Mouse (Mus musculus) thymus, postnatal 36 days (tissue): Measurements from ENCODE around the gene Mxd1.
A peak's percentile ranks its signal among the peaks of the same experiment; 100 is the strongest.

Source experiments
- DNase-seq, 2 experiments: peaks; one replicate each; pipeline ENCODE4 v3.0.0; 2022; ENCODE audit warnings: mixed read lengths in 2 of 2

Gene Mxd1

GRCm38 (mm10) chr6:86599197-86599596 is 69.8 kb downstream of the Mxd1 start:
- peak; percentile 67 to 75 for DNase-seq

- no peak for DNase-seq
Observed at GRCm38 (mm10) chr6:86598742-86599193, 70.2 kb downstream of the Mxd1 start.
